Mouse (Mus musculus) stomach, postnatal 0 days (tissue): ENCODE measurements around the gene Gfod2.

Experiments used
- CTCF ChIP-seq: IDR thresholded peaks from 2 replicates; pipeline ENCODE4 v1.5.1; 2016; ENCODE audit warnings: antibody characterized with exemption, low read depth, mild to moderate bottlenecking, moderate library complexity
- EP300 ChIP-seq: optimal IDR thresholded peaks from 2 replicates; pipeline ENCODE3; 2016; ENCODE audit warnings: antibody characterized with exemption

- TF ChIP-seq EP300: no peak
- TF ChIP-seq CTCF: no peak
These were observed 63.2 kb downstream of the Gfod2 start for GRCm38 (mm10) chr8:105695080-105695780.
